Mouse (Mus musculus): Measurements from ENCODE around the gene Vmn2r80. TPM values are rescaled to one million over a fixed set of nuclear protein-coding genes. Genes with fewer than 3 reads are reported as not detected.

The Vmn2r80 gene
- polyA plus RNA-seq, 1 experiment from 2014 or later: not detected

DNA sequence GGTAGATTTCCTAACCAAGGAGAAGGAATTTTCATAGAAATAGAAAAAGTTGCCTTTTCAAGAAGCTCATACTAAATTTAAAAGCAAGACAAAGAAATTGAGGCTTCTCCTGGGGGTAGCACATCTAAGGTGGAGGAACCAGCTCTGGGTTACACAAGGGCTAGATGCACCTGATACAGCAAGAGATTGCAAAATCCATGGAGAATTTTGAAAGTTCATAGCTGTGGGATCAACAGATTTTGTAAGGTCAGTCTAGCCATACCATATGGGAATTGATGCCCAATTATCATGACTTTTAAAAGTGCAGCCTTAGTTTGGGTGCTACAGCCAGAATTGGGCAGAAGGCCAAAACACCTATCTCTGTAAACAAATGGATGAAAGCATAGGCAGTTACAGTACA, 71.9 kb downstream of the Vmn2r80 start:
- H3K4me3 ChIP-seq (ENCODE audit: low read length): no peak overlapping the region
- no peaks in the 10 kb centered on the region for H3K27me3 ChIP-seq (replicated peaks; ENCODE audit: control insufficient read depth, insufficient read depth, low read length)
- H3K4me2 ChIP-seq (ENCODE audit: low read length): no peak overlapping the region
- ATAC-seq: no peak
- H3K9me3 ChIP-seq (ENCODE audit: control insufficient read depth, low read length): no peaks in the 10 kb centered on the region
- no peaks in the 10 kb centered on the region for H3K36me3 ChIP-seq (ENCODE audit: control insufficient read depth, insufficient read depth, low read length)
- no peaks in the 10 kb centered on the region for H3K4me1 ChIP-seq (ENCODE audit: control insufficient read depth, insufficient read depth, low read depth, low read length)
- H3K27ac ChIP-seq (ENCODE audit: low read depth, low read length): no peak overlapping the region
- H3K9ac ChIP-seq (ENCODE audit: low read depth, low read length): no peak overlapping the region

DNA sequence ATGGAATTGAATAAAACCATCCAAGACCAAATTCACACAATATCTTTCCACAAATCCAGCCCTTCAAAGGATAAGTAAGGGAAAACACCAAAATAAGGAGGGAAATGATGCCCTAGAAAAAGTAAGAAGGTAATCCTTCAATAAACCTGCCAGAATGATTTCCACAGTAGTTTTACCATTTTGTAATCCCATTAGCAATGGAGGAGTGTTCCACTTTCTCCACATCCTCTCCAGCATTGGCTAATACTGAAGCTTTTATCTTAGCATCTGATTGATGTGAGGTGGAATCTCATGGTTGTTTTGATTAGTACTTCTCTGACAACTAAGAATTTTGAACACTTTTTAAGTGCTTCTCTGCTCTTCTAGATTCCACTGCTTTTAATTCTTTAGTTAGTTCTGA, 73.0 kb downstream of the Vmn2r80 start:
- Histone ChIP-seq H3K4me3 (ENCODE audit: low read length) (no peak overlapping the region), H3K4me1 (ENCODE audit: control insufficient read depth, insufficient read depth, low read depth, low read length) (no peaks in the 10 kb centered on the region), H3K27ac (ENCODE audit: low read depth, low read length) (no peak overlapping the region), H3K9me3 (ENCODE audit: control insufficient read depth, low read length) (no peaks in the 10 kb centered on the region), H3K36me3 (ENCODE audit: control insufficient read depth, insufficient read depth, low read length) (no peaks in the 10 kb centered on the region), H3K27me3 (replicated peaks; ENCODE audit: control insufficient read depth, insufficient read depth, low read length) (no peaks in the 10 kb centered on the region), H3K4me2 (ENCODE audit: low read length) (no peak overlapping the region), H3K9ac (ENCODE audit: low read depth, low read length) (no peak overlapping the region)
- ATAC-seq: no peak

DNA sequence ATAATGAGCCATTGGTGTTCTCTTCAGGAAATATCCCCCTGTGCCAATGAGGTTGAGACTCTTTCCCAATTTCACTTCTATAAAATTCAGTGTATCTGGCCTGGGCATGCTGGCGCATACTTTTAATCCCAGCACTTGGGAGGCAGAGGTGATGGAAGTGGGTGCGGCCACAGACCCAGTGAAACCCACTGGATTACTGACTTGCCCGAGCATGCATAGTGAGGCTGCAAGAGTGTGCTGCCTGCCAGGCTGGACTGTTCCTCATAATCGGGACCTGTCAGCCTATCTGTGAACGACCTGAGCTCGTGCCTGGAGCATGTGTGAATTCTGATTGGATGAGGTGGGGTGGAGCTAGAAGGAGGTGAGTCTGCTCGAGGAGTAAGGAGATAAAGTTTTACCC, 73.6 kb downstream of the Vmn2r80 start:
- no peak overlapping the region for H3K27ac ChIP-seq (ENCODE audit: low read depth, low read length)
- 87% methylated on average over 7 of the region's 7 CpGs for WGBS
- H3K9ac ChIP-seq (ENCODE audit: low read depth, low read length): no peak overlapping the region
- H3K27me3 ChIP-seq (replicated peaks; ENCODE audit: control insufficient read depth, insufficient read depth, low read length): no peaks in the 10 kb centered on the region
- no peak for ATAC-seq
- no peak overlapping the region for H3K4me2 ChIP-seq (ENCODE audit: low read length)
- no peaks in the 10 kb centered on the region for H3K9me3 ChIP-seq (ENCODE audit: control insufficient read depth, low read length)
- H3K4me3 ChIP-seq (ENCODE audit: low read length): no peak overlapping the region
- H3K36me3 ChIP-seq (ENCODE audit: control insufficient read depth, insufficient read depth, low read length): no peaks in the 10 kb centered on the region
- H3K4me1 ChIP-seq (ENCODE audit: control insufficient read depth, insufficient read depth, low read depth, low read length): no peaks in the 10 kb centered on the region

Other genes starting within 250 kb of the Vmn2r80 start
- gene Olfr1354, start 235.6 kb upstream of the Vmn2r80 start, polyA plus RNA-seq (2015; fragmentation: Nextera tagmentation; extraction: Ambion mirVana): not detected in 2 replicates
- gene Olfr8, start 198.1 kb upstream of the Vmn2r80 start, polyA plus RNA-seq (2015; fragmentation: Nextera tagmentation; extraction: Ambion mirVana): not detected in 2 replicates
- gene Olfr1353, start 185.5 kb upstream of the Vmn2r80 start, polyA plus RNA-seq (2015; fragmentation: Nextera tagmentation; extraction: Ambion mirVana): not detected in 2 replicates
- not detected in 2 replicates for gene Olfr1352, start 167.7 kb upstream of the Vmn2r80 start, polyA plus RNA-seq (2015; fragmentation: Nextera tagmentation; extraction: Ambion mirVana)
- not detected in 2 replicates for gene Olfr1351, start 136.3 kb upstream of the Vmn2r80 start, polyA plus RNA-seq (2015; fragmentation: Nextera tagmentation; extraction: Ambion mirVana)
- 0.31 and 0.45 TPM in 2 replicates for gene Olfr57, start 120.0 kb upstream of the Vmn2r80 start, polyA plus RNA-seq (2015; fragmentation: Nextera tagmentation; extraction: Ambion mirVana)
- 38.5 and 43.5 TPM in 2 replicates for gene 2610008E11Rik, start 51.2 kb upstream of the Vmn2r80 start, polyA plus RNA-seq (2015; fragmentation: Nextera tagmentation; extraction: Ambion mirVana)
- gene Vmn2r81, start 98.9 kb downstream of the Vmn2r80 start, polyA plus RNA-seq (2015; fragmentation: Nextera tagmentation; extraction: Ambion mirVana): not detected in 2 replicates
- not detected in 2 replicates for gene Vmn2r82, start 207.8 kb downstream of the Vmn2r80 start, polyA plus RNA-seq (2015; fragmentation: Nextera tagmentation; extraction: Ambion mirVana)

Data from hindbrain, embryonic 16.5 days (tissue).